Mouse (Mus musculus) thymus, postnatal 4 days (tissue): ENCODE measurements around the gene Wnt7b.

Experiments used
- DNase-seq: peaks from one replicate; pipeline ENCODE4 v3.0.0; 2021

Wnt7b gene

GRCm38 (mm10) chr15:85582356-85582910, at the start of gene Wnt7b:
Gene Wnt7b, minus strand, starts transcription at chr15:85582473.
- no peak for DNase-seq

GRCm38 (mm10) chr15:85631591-85631990, 49.3 kb upstream of the Wnt7b start:
- DNase-seq, result no peak

- DNase-seq, result no peak
Observed at GRCm38 (mm10) chr15:85629924-85630545, 47.8 kb upstream of the Wnt7b start.

- DNase-seq, result peak; percentile 37
Observed at GRCm38 (mm10) chr15:85625666-85626279, 43.5 kb upstream of the Wnt7b start.

GRCm38 (mm10) chr15:85622213-85622612, 39.9 kb upstream of the Wnt7b start:
- no peak for DNase-seq

- no peak for DNase-seq
Observed at GRCm38 (mm10) chr15:85615537-85616100, 33.3 kb upstream of the Wnt7b start.

GRCm38 (mm10) chr15:85615075-85615474, 32.8 kb upstream of the Wnt7b start:
- no peak for DNase-seq

- no peak for DNase-seq
Observed at GRCm38 (mm10) chr15:85613358-85614266, 31.3 kb upstream of the Wnt7b start.

GRCm38 (mm10) chr15:85612660-85613357, 30.5 kb upstream of the Wnt7b start:
- DNase-seq, result peak; percentile 67

GRCm38 (mm10) chr15:85611701-85612520, 29.6 kb upstream of the Wnt7b start:
- no peak for DNase-seq

GRCm38 (mm10) chr15:85610618-85611218, 28.4 kb upstream of the Wnt7b start:
- DNase-seq, result peak; percentile 75

- no peak for DNase-seq
Observed at GRCm38 (mm10) chr15:85610120-85610519, 27.8 kb upstream of the Wnt7b start.

- no peak for DNase-seq
Observed at GRCm38 (mm10) chr15:85609266-85610004, 27.2 kb upstream of the Wnt7b start.

- no peak for DNase-seq
Observed at GRCm38 (mm10) chr15:85605962-85606610, 23.8 kb upstream of the Wnt7b start.

- no peak for DNase-seq
Observed at GRCm38 (mm10) chr15:85604938-85605337, 22.7 kb upstream of the Wnt7b start.

GRCm38 (mm10) chr15:85604507-85604906, 22.2 kb upstream of the Wnt7b start:
- no peak for DNase-seq

- DNase-seq, result no peak
Observed at GRCm38 (mm10) chr15:85603422-85603821, 21.1 kb upstream of the Wnt7b start.

- DNase-seq, result no peak
Observed at GRCm38 (mm10) chr15:85602733-85603132, 20.5 kb upstream of the Wnt7b start.

GRCm38 (mm10) chr15:85602021-85602420, 19.7 kb upstream of the Wnt7b start:
- no peak for DNase-seq

- DNase-seq, result no peak
Observed at GRCm38 (mm10) chr15:85601202-85601601, 18.9 kb upstream of the Wnt7b start.
